Mouse (Mus musculus): ENCODE measurements around the gene Ocel1. TPM values are rescaled to one million over a fixed set of nuclear protein-coding genes. Genes with fewer than 3 reads are reported as not detected.
A peak's percentile ranks its signal among the peaks of the same experiment; 100 is the strongest.
"Not testable (repeated sequence)": the region's sequence is repeated elsewhere in the genome, so short reads cannot be mapped to it uniquely, and the experiment has no call there.

Ocel1 gene
- 10 to 100 TPM; 11.2 to 15.0 (median 13.9) TPM for total RNA-seq (2022)

DNA sequence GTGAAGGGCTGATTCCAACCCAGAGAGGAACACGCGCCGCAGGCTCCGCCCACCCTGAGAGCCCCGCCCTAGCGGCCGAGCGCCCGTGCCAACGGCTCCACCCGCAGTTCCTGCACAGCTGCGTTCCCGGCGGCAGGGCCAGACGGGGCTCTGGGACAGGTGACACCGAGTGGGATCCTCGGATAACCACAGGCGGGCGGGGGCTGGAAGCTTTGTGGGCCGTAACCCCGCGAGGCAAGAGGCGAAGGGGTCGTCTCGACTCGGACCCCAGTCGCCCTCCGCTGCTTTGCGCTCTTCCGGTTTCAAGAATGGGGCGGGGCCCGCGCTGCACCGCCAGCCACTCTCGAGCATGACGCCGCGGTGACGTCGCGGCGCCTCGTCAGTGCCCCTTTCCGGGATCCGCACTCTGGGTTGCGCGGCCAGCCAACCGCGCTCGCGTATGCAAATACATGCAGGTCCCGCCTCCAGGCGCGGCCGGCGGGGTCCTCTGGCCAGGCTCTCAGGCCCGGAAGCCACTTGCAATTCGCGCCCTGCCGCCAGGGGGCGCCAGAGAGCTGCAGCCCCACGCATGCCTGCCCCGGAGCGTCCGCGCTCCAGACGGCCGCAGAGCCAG, at the start of gene Ocel1:
TSS of gene Ocel1 (plus strand) at position 63 of the 613 bp plus-strand sequence.
- peak; percentile 94 for DNase-seq (ENCODE audit: low spot score)

DNA sequence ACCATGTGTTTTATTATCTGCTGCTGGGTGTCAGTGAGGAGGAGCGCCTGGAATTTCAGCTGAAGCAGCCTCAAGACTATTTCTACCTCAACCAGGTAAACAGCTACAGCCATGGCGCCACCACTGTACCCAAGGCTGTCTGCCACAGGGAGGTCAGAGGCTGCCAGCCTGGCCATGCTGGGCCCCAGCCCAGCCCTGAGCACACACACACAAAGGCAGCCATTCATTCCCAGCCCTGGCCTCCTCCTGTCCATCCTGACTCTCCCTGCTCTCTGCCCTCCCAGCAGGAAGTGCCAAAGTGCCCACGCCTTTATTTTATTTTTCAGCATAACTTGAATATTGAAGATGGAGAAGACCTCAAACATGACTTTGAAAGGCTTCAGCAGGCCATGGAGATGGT, 48.2 kb upstream of the Ocel1 start:
- no peak for DNase-seq (ENCODE audit: low spot score)

DNA sequence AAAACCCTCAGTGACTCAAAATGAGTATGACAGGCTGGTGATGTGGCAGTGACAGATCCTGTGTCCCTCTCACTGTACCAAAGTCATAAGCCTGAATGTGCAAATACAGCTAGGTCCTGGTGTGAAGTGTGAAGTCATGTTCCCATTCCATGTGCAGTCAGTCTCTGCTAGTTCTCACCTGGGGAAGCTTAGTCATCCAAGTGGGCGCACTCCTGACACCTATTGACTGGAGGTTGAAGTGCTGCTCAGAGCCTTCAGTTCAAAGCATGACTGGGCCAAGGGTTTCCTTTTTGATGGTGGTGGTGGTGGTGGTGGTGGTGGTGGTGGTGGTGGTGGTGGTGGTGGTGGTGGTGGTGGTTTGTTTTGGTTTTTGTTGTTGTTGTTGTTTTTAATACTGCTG, 46.2 kb upstream of the Ocel1 start:
- DNase-seq (ENCODE audit: low spot score): no peak

DNA sequence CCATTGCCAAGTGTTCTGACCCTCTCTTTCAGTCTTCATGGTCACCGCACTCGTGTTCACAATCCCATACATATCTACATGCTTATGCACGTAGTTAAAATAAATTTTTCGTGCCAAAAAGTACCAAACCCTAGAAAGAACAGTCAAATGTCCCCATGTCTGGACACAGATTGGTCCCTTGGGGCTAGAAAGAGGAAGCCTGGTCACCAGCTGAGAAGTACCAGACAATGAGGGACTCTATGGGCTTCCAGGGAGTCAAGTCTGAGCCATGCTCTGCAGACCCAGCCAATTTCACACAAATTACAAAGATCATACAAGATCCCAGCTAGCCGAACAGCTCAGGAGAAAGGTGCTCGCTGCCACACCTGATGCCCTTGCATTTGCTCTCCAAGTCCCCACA, 33.3 kb upstream of the Ocel1 start:
- DNase-seq (ENCODE audit: low spot score): not testable (repeated sequence)

DNA sequence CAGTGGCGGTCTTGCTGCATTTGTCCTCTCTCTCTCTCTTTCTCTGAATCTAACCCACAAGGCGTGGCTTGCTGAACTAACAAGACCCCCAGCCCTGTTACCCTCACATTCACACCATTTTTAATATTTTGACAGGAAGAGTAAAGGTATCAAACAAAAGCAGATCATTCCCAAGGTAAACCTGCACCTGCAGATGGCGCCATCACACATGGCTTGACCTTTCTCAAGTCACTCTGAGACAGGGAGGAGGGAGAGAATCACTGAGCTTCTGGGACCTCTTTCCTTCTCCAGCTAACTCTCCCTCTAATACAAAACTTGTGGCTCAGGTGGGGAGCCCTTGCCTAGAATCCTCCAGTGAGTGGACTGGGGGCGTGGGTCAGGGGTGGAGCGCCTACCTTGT, 30.5 kb upstream of the Ocel1 start:
- DNase-seq (ENCODE audit: low spot score): no peak

DNA sequence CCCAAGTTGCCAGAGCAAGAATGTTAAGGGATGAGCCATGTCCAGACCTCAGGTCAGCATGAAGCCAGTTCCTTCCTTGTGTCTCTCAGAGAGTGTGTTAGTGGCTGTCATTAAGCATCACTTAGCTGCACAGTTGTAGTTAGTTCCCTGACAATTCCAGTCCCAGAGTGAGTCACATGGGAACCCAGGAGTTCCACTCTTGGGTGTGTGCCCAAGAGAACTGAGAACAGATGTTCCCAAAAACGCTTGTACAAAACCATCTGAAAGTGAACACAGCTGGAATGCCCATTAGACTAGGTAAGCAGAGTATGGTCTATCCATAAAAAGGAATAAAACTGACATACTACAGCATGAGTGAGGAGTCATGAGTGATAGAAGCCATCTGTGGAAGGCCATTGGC, 24.5 kb upstream of the Ocel1 start:
- no peak for DNase-seq (ENCODE audit: low spot score)

DNA sequence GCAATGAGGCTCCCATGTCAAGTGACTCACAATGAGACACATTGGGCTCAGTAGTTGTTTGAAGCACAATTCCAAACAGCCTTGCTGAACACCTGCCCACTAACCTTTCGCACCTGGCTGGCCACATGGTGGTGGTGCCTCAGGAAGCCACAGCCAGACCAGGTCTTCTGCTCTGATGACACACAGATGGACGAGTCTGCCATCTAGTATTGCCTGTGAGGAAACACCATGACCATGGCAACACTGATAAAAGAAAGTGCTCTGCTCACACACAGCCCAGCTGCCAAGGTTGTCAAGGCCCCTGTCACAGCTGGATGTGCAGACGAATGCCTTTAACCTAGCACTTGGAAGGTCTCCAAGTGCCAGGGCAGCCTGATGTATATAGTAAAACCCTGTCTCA, 20.0 kb upstream of the Ocel1 start:
- DNase-seq (ENCODE audit: low spot score): no peak

DNA sequence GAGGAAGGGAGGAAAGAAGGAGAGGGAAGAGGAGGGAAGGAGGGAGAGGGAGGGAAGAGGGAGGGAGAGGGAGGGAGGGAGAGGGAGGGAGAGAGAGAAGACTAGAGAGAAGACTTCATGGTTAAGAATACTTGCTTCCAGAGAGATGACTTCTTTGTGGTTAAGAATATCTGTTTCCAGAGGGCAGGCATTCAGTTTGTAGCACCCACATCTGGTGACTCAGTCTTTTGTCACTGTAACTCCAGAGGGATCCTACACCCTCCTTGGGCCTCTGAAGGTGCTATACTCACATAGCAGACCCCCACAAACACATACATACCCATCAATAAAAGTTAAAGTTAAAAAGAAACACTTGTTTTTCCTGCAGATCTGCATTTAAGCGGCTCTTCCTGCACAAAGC, 19.6 kb upstream of the Ocel1 start:
- DNase-seq (ENCODE audit: low spot score): no peak

DNA sequence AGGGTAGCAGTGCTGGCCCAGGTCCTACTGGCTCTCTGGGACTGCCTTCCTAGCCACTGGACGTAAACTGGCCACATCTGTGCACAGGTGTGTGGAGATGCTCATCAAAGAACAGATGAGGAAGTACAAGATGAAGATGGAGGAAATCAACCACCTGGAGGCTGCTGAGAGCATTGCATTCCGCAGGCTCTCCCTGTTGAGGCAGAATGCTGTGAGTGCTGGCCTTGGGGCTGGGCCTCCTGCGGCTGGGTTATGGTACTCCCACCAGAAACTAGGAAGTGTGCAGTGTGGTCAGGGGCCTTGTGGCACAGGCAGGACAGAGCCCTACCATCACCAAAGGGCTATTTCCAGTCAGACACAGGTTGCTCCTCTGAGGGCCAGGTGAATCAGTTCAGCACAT, 13.1 kb upstream of the Ocel1 start:
- no peak for DNase-seq (ENCODE audit: low spot score)

DNA sequence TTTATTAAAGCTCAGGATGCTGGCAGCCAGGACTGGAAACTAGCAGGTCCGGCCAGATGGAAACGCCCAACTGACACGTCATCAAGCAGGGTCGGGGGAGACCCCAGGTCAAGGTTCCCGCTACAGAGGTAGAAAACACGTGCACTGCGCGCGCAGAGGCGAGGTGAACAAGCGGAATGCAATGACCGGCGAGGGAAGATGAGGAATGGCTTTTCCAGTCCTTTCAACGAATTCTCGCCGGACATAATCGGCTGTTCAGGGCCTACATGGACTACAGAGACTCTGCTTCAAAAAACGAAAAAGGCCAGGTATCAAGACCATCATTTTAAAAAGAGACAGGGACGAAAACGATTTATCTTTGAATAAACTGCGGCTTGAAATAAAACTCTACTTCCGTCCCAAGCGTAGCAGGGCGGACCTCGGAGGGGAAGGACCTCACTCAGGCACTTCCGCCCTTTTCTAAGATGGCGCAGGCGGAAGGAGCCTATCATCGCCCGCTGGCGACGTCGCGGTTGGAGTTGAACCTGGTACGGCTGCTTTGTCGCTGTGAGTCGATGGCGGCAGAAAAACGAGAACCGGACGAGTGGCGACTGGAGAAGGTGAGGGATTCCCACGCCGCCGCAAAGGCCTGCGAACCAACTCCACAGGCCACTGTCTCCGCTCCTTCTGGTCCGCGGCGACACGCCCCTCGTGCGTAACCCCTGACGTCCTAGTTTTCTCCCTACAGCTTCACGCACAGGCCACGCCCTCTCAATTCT, 4.1 kb upstream of the Ocel1 start, which contains the start of gene Use1:
TSS of gene Use1 (plus strand) at position 78 of the 758 bp plus-strand sequence.
- DNase-seq (ENCODE audit: low spot score): peak; percentile 95

DNA sequence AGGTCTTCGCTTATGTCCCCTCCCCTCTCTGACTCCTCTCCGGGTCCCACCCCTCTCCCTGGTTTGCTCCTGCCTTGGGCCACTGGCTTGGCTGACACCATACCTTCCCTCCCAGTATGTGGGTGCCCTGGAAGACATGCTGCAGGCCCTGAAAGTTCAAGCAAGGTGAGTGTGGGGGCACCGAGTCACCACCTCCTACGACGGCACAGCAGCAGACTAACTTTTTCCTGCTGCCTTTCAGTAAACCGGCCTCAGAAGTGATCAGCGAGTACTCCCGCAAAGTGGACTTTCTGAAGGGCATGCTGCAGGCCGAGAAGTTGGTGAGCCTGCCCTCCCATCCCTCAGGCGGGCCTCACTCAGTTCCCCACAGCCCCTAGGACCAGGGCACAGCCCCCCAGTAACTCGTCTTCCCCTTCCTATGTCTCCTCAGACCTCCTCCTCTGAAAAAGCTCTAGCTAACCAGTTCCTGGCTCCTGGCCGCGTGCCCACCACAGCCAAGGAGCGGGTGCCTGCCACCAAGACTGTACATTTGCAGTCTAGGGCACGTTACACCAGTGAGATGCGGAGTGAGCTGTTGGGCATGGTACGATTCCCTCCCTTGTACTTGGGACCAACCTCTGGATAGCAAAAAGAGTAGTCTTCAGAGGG, 3.4 kb upstream of the Ocel1 start:
- DNase-seq (ENCODE audit: low spot score): no peak

DNA sequence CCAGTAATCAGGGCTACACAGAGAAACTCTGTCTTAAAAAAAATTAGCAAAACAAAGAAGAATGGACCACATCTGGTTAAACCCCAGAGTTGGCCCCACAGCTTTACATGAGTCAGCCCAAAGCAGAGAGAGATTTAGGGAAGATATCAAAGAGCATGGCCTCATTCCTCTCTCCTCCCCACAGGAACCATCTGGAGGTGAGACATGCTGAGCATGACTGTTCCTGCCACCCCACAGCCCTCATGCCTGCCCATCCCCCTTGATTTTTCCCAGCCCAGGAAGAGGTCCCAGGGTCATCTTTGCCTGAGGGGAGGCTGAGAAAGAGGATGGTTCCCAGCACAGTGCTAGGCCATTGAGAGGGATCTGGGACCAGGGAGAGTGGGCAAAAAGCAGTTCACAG, 2.7 kb upstream of the Ocel1 start:
- DNase-seq (ENCODE audit: low spot score): no peak

DNA sequence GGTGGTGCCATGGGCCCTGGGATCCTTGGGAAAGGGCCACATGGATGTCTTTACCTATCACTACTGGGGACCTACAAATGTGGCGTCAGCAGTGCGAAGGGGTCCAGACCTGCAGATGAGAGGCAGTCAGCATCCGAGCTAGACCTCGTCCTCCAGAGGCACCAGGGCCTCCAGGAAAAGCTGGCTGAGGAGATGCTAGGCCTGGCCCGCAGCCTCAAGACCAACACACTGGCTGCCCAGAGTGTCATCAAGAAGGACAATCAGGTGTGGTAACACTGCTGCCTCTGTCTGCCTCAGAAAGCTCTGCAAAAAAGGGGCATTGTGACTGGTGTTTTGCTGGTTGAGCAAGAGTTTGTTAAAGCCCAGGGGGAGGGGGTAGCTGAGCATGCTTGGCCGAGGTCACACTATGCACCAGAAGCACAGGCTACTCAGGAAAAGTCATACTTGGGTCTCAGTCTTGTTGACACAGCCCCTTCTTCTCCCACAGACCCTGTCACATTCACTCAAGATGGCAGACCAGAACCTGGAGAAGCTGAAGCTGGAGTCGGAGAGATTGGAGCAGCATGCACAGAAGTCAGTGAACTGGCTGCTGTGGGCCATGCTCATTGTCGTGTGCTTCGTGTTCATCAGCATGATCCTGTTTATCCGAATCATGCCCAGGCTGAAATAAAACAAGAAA, 1.9 kb upstream of the Ocel1 start:
- DNase-seq (ENCODE audit: low spot score): no peak

DNA sequence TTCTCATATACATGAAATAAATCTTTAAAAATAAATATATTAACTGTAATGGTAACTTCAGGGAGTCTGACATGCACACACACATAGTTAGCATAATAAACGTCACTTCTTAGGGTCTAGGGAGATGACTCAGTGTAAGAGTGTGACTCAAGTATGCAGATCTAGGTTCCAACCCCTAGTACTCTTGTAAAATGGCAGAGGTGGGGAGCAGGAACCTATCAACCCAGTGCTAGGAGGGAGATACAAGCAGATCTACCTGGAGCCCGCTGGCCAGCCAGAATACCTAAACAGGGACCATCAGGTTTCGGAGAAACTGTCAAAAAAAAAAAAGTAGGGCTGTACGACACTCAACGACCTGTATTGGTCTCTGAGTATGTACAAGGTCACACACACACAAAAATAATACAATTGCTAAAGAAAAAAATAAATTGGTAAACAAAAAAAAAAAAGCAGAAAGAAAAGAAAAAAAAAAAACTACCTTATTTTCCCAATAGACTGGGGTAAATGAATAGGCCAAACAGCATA, 325 bp upstream of the Ocel1 start:
- DNase-seq (ENCODE audit: low spot score): no peak

DNA sequence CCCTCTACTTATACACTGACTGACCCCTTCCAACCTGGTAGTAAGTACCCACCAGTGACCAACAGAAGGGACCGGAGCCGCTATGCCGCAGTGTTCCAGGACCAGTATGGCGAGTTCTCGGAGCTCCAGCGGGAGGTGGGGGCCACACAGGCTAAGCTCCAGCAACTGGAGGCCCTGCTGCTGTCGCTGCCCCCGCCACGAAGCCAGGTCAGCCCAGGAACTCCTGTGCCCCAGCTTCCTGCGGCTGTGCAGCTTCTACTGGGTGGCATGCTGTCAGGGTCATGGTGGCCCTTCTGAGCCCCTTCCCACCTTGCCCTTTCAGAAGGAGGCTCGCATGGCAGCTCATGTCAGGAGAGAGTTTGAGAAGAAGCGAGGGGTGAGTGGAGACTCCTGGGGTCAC, 1.3 kb downstream of the Ocel1 start:
- no peak for DNase-seq (ENCODE audit: low spot score)

DNA sequence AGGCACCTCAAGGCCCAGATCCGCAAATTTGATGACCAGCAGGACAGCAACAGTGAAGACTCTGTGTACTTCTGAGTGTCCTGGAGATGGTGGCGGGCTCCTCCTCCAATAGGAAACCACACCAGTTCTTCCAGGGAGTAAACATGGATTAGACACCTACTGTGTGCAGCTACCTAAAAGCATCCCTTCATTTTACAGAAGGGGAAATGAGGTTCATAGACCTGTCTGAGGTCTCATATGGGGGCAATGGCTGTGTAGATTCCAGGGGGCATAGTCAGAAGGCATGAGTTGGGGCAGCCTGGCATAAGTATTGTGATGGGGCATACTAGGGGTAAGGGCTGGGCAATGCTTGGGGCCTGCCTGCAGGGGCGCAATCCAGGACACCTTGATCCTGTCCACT, 1.9 kb downstream of the Ocel1 start:
- no peak for DNase-seq (ENCODE audit: low spot score)

DNA sequence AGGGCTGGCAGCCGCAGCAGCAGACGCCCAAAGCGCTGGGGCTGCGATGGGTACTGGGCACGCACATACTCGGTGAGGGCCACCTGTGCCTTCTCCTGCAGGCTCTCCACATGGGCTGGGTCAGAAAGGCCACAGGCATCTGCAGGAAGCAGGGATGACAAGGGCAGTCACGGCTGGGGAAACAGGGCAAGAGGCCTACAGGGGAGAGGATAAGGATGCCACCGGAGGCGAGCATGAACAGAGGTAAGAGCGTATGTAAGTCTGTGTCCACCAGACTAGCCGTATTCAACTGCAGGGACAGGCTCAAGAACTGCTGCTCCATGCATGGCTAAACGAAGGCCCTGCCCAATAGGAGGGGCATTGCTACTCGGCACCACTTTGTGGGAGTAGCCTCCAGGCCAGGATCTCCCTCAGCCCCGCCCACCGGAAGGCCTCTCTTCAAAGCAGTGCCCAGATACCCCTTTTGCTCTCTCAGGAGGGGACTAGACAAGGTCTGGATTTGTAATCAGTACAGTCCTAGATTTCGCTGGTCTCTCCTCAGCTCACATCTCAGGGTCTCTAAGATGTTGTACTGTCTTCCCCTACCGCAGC, 3.6 kb downstream of the Ocel1 start:
- DNase-seq (ENCODE audit: low spot score): no peak

DNA sequence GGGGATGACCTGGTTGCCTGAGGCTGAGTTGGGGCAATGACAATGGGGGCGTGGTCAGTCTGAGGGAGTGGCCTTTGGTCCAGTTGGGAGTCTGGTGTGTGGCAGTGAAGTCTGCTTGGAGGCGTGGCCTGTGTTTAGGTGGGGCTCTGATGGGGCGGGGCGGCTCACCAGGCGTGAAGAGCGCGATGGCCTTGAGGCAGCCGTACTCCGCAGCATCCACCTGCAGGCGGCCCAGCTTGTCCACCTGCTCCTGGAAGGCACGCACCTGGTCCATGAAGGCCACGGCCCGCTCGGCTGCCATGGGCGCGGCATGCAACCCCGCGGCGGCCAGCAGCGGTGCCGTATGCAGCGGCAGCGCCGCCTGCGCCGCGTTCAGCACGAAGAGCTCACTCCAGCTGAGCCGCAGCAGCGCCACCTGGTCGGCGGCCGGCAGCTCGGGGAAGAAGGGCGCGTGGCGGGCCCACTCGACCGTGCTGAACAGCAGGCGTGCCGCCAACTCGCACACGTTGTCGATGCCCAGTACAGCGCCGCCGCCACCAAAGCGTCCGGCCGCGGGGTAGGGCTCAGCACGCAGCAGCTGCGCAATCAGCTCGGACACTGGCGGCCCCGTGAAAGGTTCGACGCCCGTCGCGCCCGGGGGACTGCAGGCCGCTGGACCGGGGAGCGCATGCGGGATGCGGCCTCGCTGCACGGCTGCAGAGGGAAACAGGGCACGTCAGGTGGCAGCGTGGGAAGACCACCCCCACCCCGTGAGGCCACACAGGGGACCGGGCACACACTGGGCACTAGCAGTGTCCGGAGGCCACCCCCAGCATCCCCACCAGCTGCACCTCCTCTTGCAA, 4.7 kb downstream of the Ocel1 start:
- no peak for DNase-seq (ENCODE audit: low spot score)

DNA sequence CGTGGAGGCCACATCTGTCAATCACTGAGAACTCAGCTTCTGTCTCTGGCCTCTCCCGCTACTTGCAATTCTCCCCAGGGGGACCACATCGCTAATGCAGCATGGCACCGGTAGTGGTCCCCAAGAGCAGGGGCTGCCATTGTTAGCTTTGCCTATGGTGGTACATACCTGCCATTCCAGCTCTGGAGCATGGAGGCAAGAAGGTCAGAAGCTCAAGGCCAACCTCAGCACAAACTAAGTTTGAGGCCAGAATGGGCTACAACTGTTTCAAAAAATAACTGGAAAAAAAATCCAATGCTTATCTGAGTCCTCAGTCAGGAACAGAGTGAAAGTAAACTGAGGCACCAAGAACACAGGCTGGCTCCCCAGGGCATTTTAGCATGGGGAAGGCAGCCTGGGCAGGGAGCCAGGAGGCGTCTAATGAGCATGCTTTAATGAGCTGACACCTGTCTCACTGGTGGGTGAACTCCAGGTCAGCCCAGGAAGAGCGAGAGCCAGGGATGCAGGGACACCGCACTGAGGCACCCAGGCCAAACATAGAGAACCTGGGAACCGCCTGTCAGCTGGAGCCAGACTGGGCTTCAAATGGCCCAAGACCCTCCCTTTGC, 5.4 kb downstream of the Ocel1 start:
- no peak for DNase-seq (ENCODE audit: low spot score)

DNA sequence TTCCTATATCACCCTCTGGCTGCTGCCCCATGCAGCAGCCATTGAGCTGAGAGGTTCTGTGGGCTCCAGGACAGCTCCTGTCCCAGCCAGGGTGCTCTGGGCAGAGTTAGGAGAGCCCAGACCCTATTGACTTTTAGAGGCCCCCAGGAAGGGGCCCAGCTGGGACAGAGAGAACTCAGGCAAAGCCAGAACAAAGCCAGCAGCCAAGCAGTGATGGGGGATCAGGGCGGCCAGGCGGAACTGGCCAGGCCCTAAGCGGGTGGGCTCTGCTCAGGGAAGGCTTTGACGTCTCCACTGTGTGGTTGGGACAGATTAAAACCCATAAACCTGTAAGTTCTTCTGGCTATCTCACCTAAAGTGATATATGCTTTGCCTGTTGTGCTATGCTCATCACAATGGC, 7.9 kb downstream of the Ocel1 start:
- DNase-seq (ENCODE audit: low spot score): no peak
